Mouse (Mus musculus) MEL (cell line): ENCODE data around the gene Kif3b. TPM values are rescaled to one million over a fixed set of nuclear protein-coding genes. Genes with fewer than 3 reads are reported as not detected.
A peak's percentile ranks its signal among the peaks of the same experiment; 100 is the strongest.

Experiments used
- DNase-seq: peaks from one replicate; pipeline ENCODE4 v3.0.0; 2011; ENCODE audit warnings: low read depth, low spot score
- H3K27ac ChIP-seq: 2 replicates; pipeline ENCODE4 v1.5.1; 2012; ENCODE audit warnings: low read depth, mild to moderate bottlenecking, control low read depth, low read length, moderate library complexity; ENCODE audit not compliant: control insufficient read depth
- H3K27me3 ChIP-seq, 2 experiments: fragments of 150-350 bp in 1 of 2; sonication (generic) in 1 of 2; 2 replicates each; pipeline ENCODE4 v1.6.1; 2012; ENCODE audit warnings: low read length in 2 of 2, mild to moderate bottlenecking in 2 of 2, improper control_type of control experiment in 1 of 2, moderate library complexity in 1 of 2; ENCODE audit not compliant: insufficient read depth in 2 of 2, control insufficient read depth in 1 of 2
- H3K36me3 ChIP-seq, 2 experiments: 2 replicates each; pipeline ENCODE4 v1.6.1; 2012 to 2014; ENCODE audit warnings: low read length in 2 of 2, improper control_type of control experiment in 1 of 2, inconsistent platforms in 1 of 2, mild to moderate bottlenecking in 1 of 2; ENCODE audit not compliant: insufficient read depth in 2 of 2, control insufficient read depth in 1 of 2
- H3K4me1 ChIP-seq, 2 experiments: fragments of 150-350 bp in 1 of 2; sonication (generic) in 1 of 2; 2 replicates each; pipeline ENCODE4 v1.6.1; 2012; ENCODE audit warnings: low read length in 2 of 2, improper control_type of control experiment in 1 of 2, mild to moderate bottlenecking in 1 of 2; ENCODE audit not compliant: insufficient read depth in 2 of 2, control insufficient read depth in 1 of 2
- H3K4me3 ChIP-seq, 2 experiments: fragments of 150-350 bp in 1 of 2; sonication (generic) in 1 of 2; 2 replicates each; pipeline ENCODE4 v1.5.1; 2012; ENCODE audit warnings: low read depth in 2 of 2, low read length in 2 of 2, mild to moderate bottlenecking in 2 of 2, moderate library complexity in 2 of 2, control low read depth in 1 of 2, improper control_type of control experiment in 1 of 2; ENCODE audit not compliant: control insufficient read depth in 1 of 2, insufficient read depth in 1 of 2
- H3K79me2 ChIP-seq: 2 replicates; pipeline ENCODE4 v1.6.1; 2012; ENCODE audit warnings: mild to moderate bottlenecking, low read length, moderate library complexity; ENCODE audit not compliant: control insufficient read depth, poor library complexity, insufficient read depth
- H3K9ac ChIP-seq: 2 replicates; pipeline ENCODE4 v1.6.1; 2012; ENCODE audit warnings: low read depth, mild to moderate bottlenecking, control low read depth, low read length, moderate library complexity; ENCODE audit not compliant: control insufficient read depth, poor library complexity, severe bottlenecking
- H3K9me3 ChIP-seq: fragments of 150-350 bp; sonication (generic); replicated peaks from 2 replicates; pipeline ENCODE4 v1.6.1; 2012; ENCODE audit warnings: mild to moderate bottlenecking, low read length, improper control_type of control experiment, moderate library complexity; ENCODE audit not compliant: insufficient read depth
- CHD1 ChIP-seq: IDR thresholded peaks from 2 replicates; pipeline ENCODE4 v1.6.1; 2012; ENCODE audit warnings: low read depth, mild to moderate bottlenecking, inconsistent platforms, low read length, improper control_type of control experiment
- CHD2 ChIP-seq: IDR thresholded peaks from 2 replicates; pipeline ENCODE4 v1.6.1; 2011; ENCODE audit warnings: low read length, improper control_type of control experiment
- CTCF ChIP-seq, 3 experiments: IDR thresholded peaks in 2 of 3; conservative IDR thresholded peaks in 1 of 3; 2 replicates each; pipeline ENCODE4 v1.5.1; 2011 to 2012; ENCODE audit warnings: low read length in 3 of 3, low read depth in 2 of 3, mild to moderate bottlenecking in 2 of 3, improper control_type of control experiment in 1 of 3, inconsistent platforms in 1 of 3, mixed read lengths in 1 of 3, moderate library complexity in 1 of 3; ENCODE audit not compliant: control insufficient read depth in 1 of 3, insufficient read depth in 1 of 3, poor library complexity in 1 of 3, severe bottlenecking in 1 of 3
- EP300 ChIP-seq, 2 experiments: IDR thresholded peaks; 2 replicates each; pipeline ENCODE4 v1.6.1; 2011; ENCODE audit warnings: improper control_type of control experiment in 2 of 2, low read length in 2 of 2, low read depth in 1 of 2, mild to moderate bottlenecking in 1 of 2
- ETS1 ChIP-seq: IDR thresholded peaks from 2 replicates; pipeline ENCODE4 v1.6.1; 2012; ENCODE audit warnings: low read depth, mild to moderate bottlenecking, inconsistent platforms, low read length, improper control_type of control experiment, moderate library complexity
- GATA1 ChIP-seq: IDR thresholded peaks from 2 replicates; pipeline ENCODE4 v1.6.1; 2011; ENCODE audit warnings: low read depth, low read length, improper control_type of control experiment
- HCFC1 ChIP-seq: IDR thresholded peaks from 2 replicates; pipeline ENCODE4 v1.6.1; 2012; ENCODE audit warnings: low read depth, mild to moderate bottlenecking, inconsistent platforms, low read length, improper control_type of control experiment, moderate library complexity
- KAT2A ChIP-seq: conservative IDR thresholded peaks from 2 replicates; pipeline ENCODE4 v1.6.1; 2012; ENCODE audit warnings: low read depth, low read length, improper control_type of control experiment, inconsistent platforms
- MAZ ChIP-seq: IDR thresholded peaks from 2 replicates; pipeline ENCODE4 v1.6.1; 2012; ENCODE audit warnings: low read depth, mild to moderate bottlenecking, inconsistent platforms, low read length, improper control_type of control experiment
- MEF2A ChIP-seq: IDR thresholded peaks from 2 replicates; pipeline ENCODE4 v1.6.1; 2014; ENCODE audit warnings: low read depth, mild to moderate bottlenecking, inconsistent platforms, low read length, improper control_type of control experiment; ENCODE audit not compliant: poor library complexity, insufficient replicate concordance, severe bottlenecking; ENCODE audit errors: extremely low read depth
- MYB ChIP-seq: IDR thresholded peaks from 2 replicates; pipeline ENCODE4 v1.6.1; 2011; ENCODE audit warnings: mild to moderate bottlenecking, low read depth, low read length, improper control_type of control experiment
- RAD21 ChIP-seq: IDR thresholded peaks from 2 replicates; pipeline ENCODE4 v1.6.1; 2011; ENCODE audit warnings: mild to moderate bottlenecking, low read depth, low read length, improper control_type of control experiment
- RCOR1 ChIP-seq: IDR thresholded peaks from 2 replicates; pipeline ENCODE4 v1.6.1; 2012; ENCODE audit warnings: low read depth, mild to moderate bottlenecking, inconsistent platforms, low read length, improper control_type of control experiment
- SMC3 ChIP-seq: IDR thresholded peaks from 2 replicates; pipeline ENCODE4 v1.6.1; 2011; ENCODE audit warnings: low read depth, low read length, improper control_type of control experiment
- TAL1 ChIP-seq: IDR thresholded peaks from 2 replicates; pipeline ENCODE4 v1.6.1; 2012; ENCODE audit warnings: mild to moderate bottlenecking, inconsistent platforms, low read length, moderate library complexity, mixed read lengths
- TCF12 ChIP-seq: IDR thresholded peaks from 2 replicates; pipeline ENCODE4 v1.6.1; 2014; ENCODE audit warnings: low read depth, mild to moderate bottlenecking, inconsistent platforms, low read length, improper control_type of control experiment, moderate library complexity
- UBTF ChIP-seq: IDR thresholded peaks from 2 replicates; pipeline ENCODE4 v1.6.1; 2012; ENCODE audit warnings: low read depth, mild to moderate bottlenecking, inconsistent platforms, low read length, improper control_type of control experiment, moderate library complexity, borderline replicate concordance; ENCODE audit not compliant: insufficient read depth
- USF2 ChIP-seq, 2 experiments: IDR thresholded peaks; 2 replicates each; pipeline ENCODE4 v1.6.1; 2011 to 2012; ENCODE audit warnings: improper control_type of control experiment in 2 of 2, low read length in 2 of 2, borderline replicate concordance in 1 of 2, inconsistent platforms in 1 of 2, low read depth in 1 of 2, mild to moderate bottlenecking in 1 of 2; ENCODE audit not compliant: insufficient read depth in 1 of 2
- ZNF384 ChIP-seq: IDR thresholded peaks from 2 replicates; pipeline ENCODE4 v1.6.1; 2012; ENCODE audit warnings: low read depth, mild to moderate bottlenecking, inconsistent platforms, low read length, improper control_type of control experiment
- polyA plus RNA-seq, 2 experiments: library from polyadenylated mRNA; stranded (reverse) in 1 of 2; unstranded in 1 of 2; fragments of >175 nt in 1 of 2; fragments of >200 nt in 1 of 2; gene quantifications; 2 replicates each; pipeline versions ENCODE4 v1.2.1 to v1.2.4; 2012; ENCODE audit warnings: low replicate concordance in 2 of 2, low read depth in 1 of 2; ENCODE audit not compliant: insufficient read length in 2 of 2, insufficient read depth in 1 of 2, missing spikeins in 1 of 2
- total RNA-seq: library from RNA; depleted of rRNA; stranded (reverse); fragments of 300-350 nt; gene quantifications from 2 replicates; pipeline ENCODE4 v1.2.3, GENCODE M21; 2012

The Kif3b gene
- total and polyA plus RNA-seq, 3 experiments: 11.0 to 34.2 (median 17.9) TPM

DNA sequence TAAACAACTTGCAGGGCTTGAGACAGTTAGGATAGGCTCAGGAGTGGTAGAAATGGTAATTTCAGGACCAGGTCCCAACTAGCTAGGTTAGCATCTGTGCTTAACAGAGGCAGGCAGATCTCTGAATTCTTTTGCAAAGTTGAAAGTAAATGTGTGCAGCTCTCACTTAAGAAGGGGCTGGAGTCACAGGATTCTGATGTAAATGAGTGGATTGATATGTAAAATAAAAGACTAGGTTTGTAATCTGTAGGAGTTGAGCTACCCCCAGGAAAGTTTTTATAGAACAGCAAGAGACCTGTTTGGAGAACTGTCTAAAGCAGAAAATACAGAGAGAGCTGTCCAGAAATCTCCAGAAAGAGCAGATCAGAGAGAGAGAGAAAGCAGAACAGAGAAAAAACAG is 79.7 kb downstream of the Kif3b start:
- Histone ChIP-seq H3K27me3 (no peaks in the 10 kb centered on the region), H3K9ac (no peak overlapping the region), H3K4me1 (no peaks in the 10 kb centered on the region; a peak in 1 of 4 replicates), H3K9me3 (no peaks in the 10 kb centered on the region)
- TF ChIP-seq KAT2A (no peak), USF2 (IDR thresholded peaks at IDR 0.05; ENCODE audit: borderline replicate concordance in 1 of 2, insufficient read depth in 1 of 2, low read depth in 1 of 2, low read length in 2 of 2) (no peak), MEF2A (no peak), SMC3 (no peak), CHD1 (no peak), MAZ (no peak)
- TF ChIP-seq, all 39 proteins: peak for 0
- Histone ChIP-seq H3K79me2 (0 out of 2 replicates have a peak, but pooled peaks cover 5% of the 10 kb centered on the region), H3K36me3 (peaks cover 9 to 20% of the 10 kb centered on the region in 2 experiments), H3K27ac (no peak overlapping the region), H3K4me3 (no peak overlapping the region)
- no peak for DNase-seq

DNA sequence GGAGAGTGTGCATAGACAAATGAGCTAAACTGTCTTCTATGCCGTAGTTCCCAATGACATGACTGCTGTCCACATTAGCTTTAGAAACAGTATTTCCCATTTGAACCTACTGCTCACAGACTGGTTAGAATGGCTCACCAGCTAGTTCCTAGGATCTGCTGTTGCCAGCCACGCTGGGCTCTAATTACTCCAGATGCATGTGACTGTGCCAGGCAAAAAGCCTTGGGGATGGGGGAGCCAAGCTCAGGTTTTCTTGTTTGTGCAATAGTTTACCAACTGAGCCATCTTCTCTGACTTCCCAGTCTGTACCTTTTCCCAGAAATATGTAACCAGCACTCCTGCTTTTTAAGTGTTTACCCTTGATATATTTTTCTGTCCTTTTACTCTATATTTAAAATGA is 84.2 kb downstream of the Kif3b start:
- H3K9me3 ChIP-seq: no peaks in the 10 kb centered on the region
- H3K36me3 ChIP-seq: peaks cover 27 to 35% of the 10 kb centered on the region in 2 experiments
- TF ChIP-seq KAT2A: no peak
- no peak for TF ChIP-seq CHD2
- no peak for TF ChIP-seq MYB
- TF ChIP-seq ZNF384: no peak
- no peak for TF ChIP-seq RAD21
- no peak for TF ChIP-seq HCFC1
- H3K4me1 ChIP-seq: peaks cover 4 to 7% of the 10 kb centered on the region in 2 experiments; a peak in 3 of 4 replicates
- no peak for DNase-seq
- no peaks in the 10 kb centered on the region for H3K27me3 ChIP-seq
- H3K4me3 ChIP-seq: no peak overlapping the region
- peaks cover 15% of the 10 kb centered on the region for H3K79me2 ChIP-seq
- H3K9ac ChIP-seq: no peak overlapping the region
- no peak overlapping the region for H3K27ac ChIP-seq

DNA sequence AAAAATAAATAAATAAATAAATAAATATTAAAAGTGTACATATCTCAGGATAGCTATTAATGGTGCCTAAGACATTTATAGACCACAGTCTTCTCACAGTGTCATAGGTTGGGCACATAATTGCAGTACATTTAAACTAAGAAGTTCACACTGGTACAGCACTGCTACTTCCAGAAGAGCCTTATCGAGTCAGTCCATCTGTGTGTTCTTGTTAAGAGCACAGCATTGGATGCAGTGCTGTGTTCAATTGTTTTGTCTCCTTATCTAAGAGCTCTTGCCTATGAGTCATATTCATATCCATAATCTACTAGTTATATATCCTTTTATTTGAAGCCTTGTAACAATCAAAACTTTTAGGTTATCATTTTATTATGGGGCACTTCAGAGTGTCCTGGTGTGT is 89.3 kb downstream of the Kif3b start:
- Histone ChIP-seq H3K36me3 (peaks cover 31 to 40% of the 10 kb centered on the region in 2 experiments), H3K9ac (no peak overlapping the region)

More for the DNA sequence above, 89.3 kb downstream of the Kif3b start:
- no peak overlapping the region for H3K27ac ChIP-seq
- no peak for TF ChIP-seq UBTF
- peak; percentile 49; the same call in 1 of the 2 replicates for TF ChIP-seq TAL1
- TF ChIP-seq ETS1: peak; percentile 54
- TF ChIP-seq GATA1: peak; percentile 89
- peak; percentile 65 for TF ChIP-seq TCF12
- 0 out of 2 replicates have a peak, but pooled peaks have one; percentile 40 for TF ChIP-seq RCOR1
- peak; percentile 49 to 85; a peak in 3 of 4 replicates for TF ChIP-seq EP300 (IDR thresholded peaks at IDR 0.05; ENCODE audit: low read depth in 1 of 2, low read length in 2 of 2)
- TF ChIP-seq CTCF (IDR thresholded peaks at IDR 0.05 in 2 of 3, conservative IDR thresholded peaks at IDR 0.05 in 1 of 3; ENCODE audit: control insufficient read depth in 1 of 3, insufficient read depth in 1 of 3, low read depth in 2 of 3, low read length in 3 of 3, poor library complexity in 1 of 3, severe bottlenecking in 1 of 3): no peak
- peaks cover 4 to 7% of the 10 kb centered on the region in 2 experiments; a peak in 3 of 4 replicates for H3K4me1 ChIP-seq
- H3K4me3 ChIP-seq: no peak overlapping the region
- no peaks in the 10 kb centered on the region for H3K27me3 ChIP-seq
- H3K79me2 ChIP-seq: peaks cover 12% of the 10 kb centered on the region
- H3K9me3 ChIP-seq: no peaks in the 10 kb centered on the region
- DNase-seq: peak; percentile 75
